Mouse (Mus musculus) heart, postnatal 0 days (tissue): ENCODE data around the gene Pitx3.

ENCODE experiments used
- CTCF ChIP-seq: IDR thresholded peaks from 2 replicates; pipeline ENCODE4 v1.5.1; 2016; ENCODE audit warnings: antibody characterized with exemption, control low read depth, low read depth
- EP300 ChIP-seq: IDR thresholded peaks from 2 replicates; pipeline ENCODE4 v1.6.1; 2016; ENCODE audit warnings: antibody characterized with exemption, low read depth

- TF ChIP-seq CTCF, result no peak
- no peak for TF ChIP-seq EP300
Measured at GRCm38 (mm10) chr19:46165950-46166349, 17.8 kb upstream of the Pitx3 start.
